Comparison of ENCODE assay signal across 8 mouse cellular contexts in the genomic region with DNA sequence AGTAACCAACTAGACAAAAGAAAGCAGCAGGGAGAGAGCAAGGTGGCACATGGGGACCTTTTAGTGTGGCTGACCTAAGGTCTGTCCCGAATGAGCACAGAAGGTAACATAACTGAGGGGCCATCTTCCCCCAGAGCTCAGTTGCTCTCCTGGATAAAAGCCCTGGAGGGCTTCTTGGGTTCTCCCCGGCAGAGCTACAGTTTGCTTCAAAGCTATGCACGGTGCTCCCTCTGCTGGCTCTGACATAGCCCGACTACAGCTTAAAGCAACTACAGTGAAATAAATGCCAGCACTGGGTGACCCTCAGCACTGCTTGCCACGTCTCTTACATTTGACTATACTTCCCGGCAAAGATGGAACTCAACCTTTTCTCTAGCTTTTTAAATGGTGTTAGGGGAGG. TPM values are rescaled to one million over a fixed set of nuclear protein-coding genes. Genes with fewer than 3 reads are reported as not detected.
DNase-seq lines count a peak whose midpoint lies in the region; ATAC-seq and TF ChIP-seq lines count a peak whose summit lies in the region.

No protein-coding gene starts in this region.

- no peak overlapping the region for H3K4me2 ChIP-seq in limb, embryonic 12.5 days

- H3K27ac ChIP-seq in testis, adult 2 months (ENCODE audit: control insufficient read depth, insufficient read depth, low read depth, low read length), result no peak overlapping the region
- H3K27ac ChIP-seq in limb, embryonic 12.5 days, result no peak overlapping the region

- peak; percentile 24; the same call in 1 of the 2 replicates for TF ChIP-seq CTCF in testis, adult 2 months (IDR thresholded peaks at IDR 0.05; ENCODE audit: control insufficient read depth, insufficient read depth, insufficient replicate concordance, low read depth, low read length)

- 13% methylated on average over 6 of the region's 6 CpGs for WGBS in limb, embryonic 12.5 days

- no peak for DNase-seq in testis, postnatal 14 days (ENCODE audit: low spot score)
- peak; percentile 83 for DNase-seq in cerebellum, postnatal 10 days
- DNase-seq in frontal cortex, postnatal 10 days (ENCODE audit: low spot score in 2 of 2), result peak; percentile 27 to 66
- peak; percentile 49 for DNase-seq in kidney, adult 9 months
- peak; percentile 53 for DNase-seq in naive thymus-derived CD4-positive, alpha-beta T cell, adult 2 months (ENCODE audit: low read depth)
- DNase-seq in thymus, postnatal 25 days, result peak; percentile 55

- H3K9ac ChIP-seq in limb, embryonic 12.5 days (replicated peaks), result no peak overlapping the region

- TF ChIP-seq POLR2A in testis, adult 2 months (IDR thresholded peaks at IDR 0.05; ENCODE audit: control insufficient read depth, low read depth, low read length), result no peak

- no peak overlapping the region for H3K4me3 ChIP-seq in testis, adult 2 months (ENCODE audit: control insufficient read depth, low read depth, low read length)
- no peak overlapping the region for H3K4me3 ChIP-seq in limb, embryonic 12.5 days (replicated peaks)

- ATAC-seq in limb, embryonic 12.5 days (ENCODE audit: insufficient number of reproducible peaks, insufficient read depth, low FRiP score, low TSS enrichment, low read depth), result peak; percentile 68; the same call in 1 of the 2 replicates

- no peaks in the 10 kb centered on the region for H3K27me3 ChIP-seq in testis, adult 2 months (ENCODE audit: control insufficient read depth, insufficient read depth, low read length)
- peaks cover 9% of the 10 kb centered on the region; the same call in 1 of the 2 replicates for H3K27me3 ChIP-seq in limb, embryonic 12.5 days

- no peaks in the 10 kb centered on the region for H3K4me1 ChIP-seq in testis, adult 2 months (ENCODE audit: control insufficient read depth, insufficient read depth, low read length)
- H3K4me1 ChIP-seq in limb, embryonic 12.5 days (replicated peaks), result peaks cover 3% of the 10 kb centered on the region; the same call in 1 of the 2 replicates

- H3K36me3 ChIP-seq in testis, adult 2 months (ENCODE audit: control insufficient read depth, insufficient read depth, low read length), result no peaks in the 10 kb centered on the region
- H3K36me3 ChIP-seq in limb, embryonic 12.5 days, result no peaks in the 10 kb centered on the region

- no peaks in the 10 kb centered on the region for H3K9me3 ChIP-seq in limb, embryonic 12.5 days

RNA-seq across cellular contexts. Expression of a gene that starts 6.0 kb away (rescaled TPM):
- 2.9 and 3.7 TPM in 2 replicates for polyA plus RNA-seq in testis, adult 2 months (2012; rRNA removed)
- polyA plus RNA-seq in limb, embryonic 12.5 days (2016; fragmentation: Nextera tagmentation; extraction: Ambion mirVana), result 0.33 TPM in 1 of 2 replicates, not detected in the other
